Mouse (Mus musculus): ENCODE results near the gene Ninj1.

DNA sequence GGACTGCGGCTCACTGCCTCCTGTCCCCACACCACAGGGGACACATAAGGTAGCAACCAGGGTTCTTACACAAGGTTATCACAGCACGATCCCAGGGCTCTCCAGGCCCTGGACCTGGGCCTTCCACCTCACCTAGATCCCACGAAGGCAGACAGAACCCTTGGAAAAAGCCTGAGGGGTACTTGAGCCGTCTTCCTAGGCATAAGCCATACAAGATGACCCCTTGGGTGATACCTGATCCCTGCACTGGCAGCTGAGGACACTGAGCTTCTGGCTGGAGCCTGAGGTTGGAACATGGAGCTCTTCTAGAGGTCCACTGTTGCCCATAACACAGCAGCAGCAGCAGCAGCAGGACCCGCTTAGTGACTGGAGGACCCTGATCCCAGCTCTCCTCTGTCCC is 44.9 kb upstream of the Ninj1 start:
- TF ChIP-seq CTCF (IDR thresholded peaks at IDR 0.05; ENCODE audit: control insufficient read depth, insufficient read depth, insufficient read length) (no peak), MYOD1 (IDR thresholded peaks at IDR 0.05; ENCODE audit: control insufficient read depth, insufficient read length, low read depth) (no peak), MYOG (IDR thresholded peaks at IDR 0.05; ENCODE audit: control insufficient read depth, extremely low read depth, insufficient read length) (no peak), MAX (IDR thresholded peaks at IDR 0.05) (no peak), FOSL1 (IDR thresholded peaks at IDR 0.05; ENCODE audit: insufficient read depth, low read length, poor library complexity, severe bottlenecking) (no peak)

All from C2C12 (cell line).